Mouse (Mus musculus) left cerebral cortex, postnatal 4 days (tissue): Measurements from ENCODE around the gene Map6. TPM values are rescaled to one million over a fixed set of nuclear protein-coding genes. Genes with fewer than 3 reads are reported as not detected.

Experiments
- DNase-seq: peaks from one replicate; pipeline ENCODE4 v3.0.0-alpha.2; 2022
- intact Hi-C: fragments of 180-260 bp; cut with DNase I; formaldehyde crosslinking; loops from one replicate; pipeline ENCODE4 v1.15.1; 2025
- total RNA-seq, 2 experiments: library from RNA; stranded (reverse); gene quantifications; 2 replicates each; pipeline ENCODE4 v1.2.3; 2021

Gene Map6
- 100 to 1,000 TPM; 277 to 282 TPM for total RNA-seq

GRCm38 (mm10) chr7:99267251-99267896 is at the start of gene Map6:
Map6 (plus strand) TSS chr7:99267447.
- intact Hi-C loops = loop anchor here (5.0 kb wide), 1 partner anchor 90 kb away; no protein-coding TSS in a partner anchor
- DNase-seq = peak; percentile 78

- no peak for DNase-seq
- intact Hi-C loops = no loop called here
Observed at GRCm38 (mm10) chr7:99224225-99224624, 43.0 kb upstream of the Map6 start.

GRCm38 (mm10) chr7:99224648-99225190 is 42.5 kb upstream of the Map6 start:
- intact Hi-C loops = no loop called here
- no peak for DNase-seq

GRCm38 (mm10) chr7:99225421-99225820 is 41.8 kb upstream of the Map6 start:
- no peak for DNase-seq
- intact Hi-C loops = no loop called here

- intact Hi-C loops = no loop called here
- no peak for DNase-seq
Observed at GRCm38 (mm10) chr7:99226662-99227061, 40.6 kb upstream of the Map6 start.

GRCm38 (mm10) chr7:99227267-99227666 is 40.0 kb upstream of the Map6 start:
- intact Hi-C loops = no loop called here
- no peak for DNase-seq

- intact Hi-C loops = no loop called here
- DNase-seq = no peak
Observed at GRCm38 (mm10) chr7:99228825-99229224, 38.4 kb upstream of the Map6 start.

- intact Hi-C loops = no loop called here
- DNase-seq = peak; percentile 50
Observed at GRCm38 (mm10) chr7:99229411-99229810, 37.8 kb upstream of the Map6 start.

GRCm38 (mm10) chr7:99230061-99230747 is 37.0 kb upstream of the Map6 start:
- DNase-seq = no peak
- intact Hi-C loops = no loop called here

- intact Hi-C loops = no loop called here
- no peak for DNase-seq
Observed at GRCm38 (mm10) chr7:99232571-99232970, 34.7 kb upstream of the Map6 start.

- DNase-seq = no peak
Observed at GRCm38 (mm10) chr7:99234916-99235315, 32.3 kb upstream of the Map6 start.

GRCm38 (mm10) chr7:99235657-99236056 is 31.6 kb upstream of the Map6 start:
- DNase-seq = no peak

More at GRCm38 (mm10) chr7:99234916-99235315, 32.3 kb upstream of the Map6 start:
- intact Hi-C loops = loop anchor here (5.0 kb wide), 1 partner anchor 83 kb away; no protein-coding TSS in a partner anchor

GRCm38 (mm10) chr7:99236888-99237660 is 30.2 kb upstream of the Map6 start:
- intact Hi-C loops = loop anchor here (5.0 kb wide), 1 partner anchor 85 kb away; no protein-coding TSS in a partner anchor
- no peak for DNase-seq

More at GRCm38 (mm10) chr7:99235657-99236056, 31.6 kb upstream of the Map6 start:
- intact Hi-C loops = loop anchor here (5.0 kb wide), 1 partner anchor 83 kb away; no protein-coding TSS in a partner anchor

GRCm38 (mm10) chr7:99238417-99238816 is 28.8 kb upstream of the Map6 start, which contains the start of gene Mogat2:
Mogat2 (minus strand) TSS chr7:99238619.
- no peak for DNase-seq
- intact Hi-C loops = loop anchor here (5.0 kb wide), 1 partner anchor 86 kb away; no protein-coding TSS in a partner anchor

- DNase-seq = no peak
Observed at GRCm38 (mm10) chr7:99242097-99242496, 25.1 kb upstream of the Map6 start.

GRCm38 (mm10) chr7:99248157-99248742 is 19.0 kb upstream of the Map6 start:
- no peak for DNase-seq
- intact Hi-C loops = no loop called here

More at GRCm38 (mm10) chr7:99242097-99242496, 25.1 kb upstream of the Map6 start:
- intact Hi-C loops = no loop called here

- no peak for DNase-seq
- intact Hi-C loops = no loop called here
Observed at GRCm38 (mm10) chr7:99248906-99249581, 18.2 kb upstream of the Map6 start.

- DNase-seq = peak; percentile 47
- intact Hi-C loops = no loop called here
Observed at GRCm38 (mm10) chr7:99249582-99249911, 17.7 kb upstream of the Map6 start.

- no peak for DNase-seq
- intact Hi-C loops = no loop called here
Observed at GRCm38 (mm10) chr7:99250386-99250785, 16.9 kb upstream of the Map6 start.

- DNase-seq = no peak
Observed at GRCm38 (mm10) chr7:99255006-99255405, 12.2 kb upstream of the Map6 start.

More at GRCm38 (mm10) chr7:99255006-99255405, 12.2 kb upstream of the Map6 start:
- intact Hi-C loops = no loop called here
